Mouse (Mus musculus) left cerebral cortex, postnatal 36 days (tissue): Measurements from ENCODE around the gene Mfsd5. TPM values are rescaled to one million over a fixed set of nuclear protein-coding genes. Genes with fewer than 3 reads are reported as not detected.
A peak's percentile ranks its signal among the peaks of the same experiment; 100 is the strongest.

Experiments used
- DNase-seq, 2 experiments: peaks; one replicate each; pipeline ENCODE4 v3.0.0; 2021 to 2022; ENCODE audit warnings: low spot score in 2 of 2, mixed read lengths in 1 of 2
- intact Hi-C: fragments of 180-260 bp; cut with DNase I; formaldehyde crosslinking; loops from one replicate; pipeline ENCODE4 v1.15.1; 2025
- total RNA-seq, 2 experiments: library from RNA; stranded (reverse); gene quantifications; 2 replicates each; pipeline ENCODE4 v1.2.3; 2021

Gene Mfsd5
- 10 to 100 TPM; 40.9 to 43.9 TPM for total RNA-seq

DNA sequence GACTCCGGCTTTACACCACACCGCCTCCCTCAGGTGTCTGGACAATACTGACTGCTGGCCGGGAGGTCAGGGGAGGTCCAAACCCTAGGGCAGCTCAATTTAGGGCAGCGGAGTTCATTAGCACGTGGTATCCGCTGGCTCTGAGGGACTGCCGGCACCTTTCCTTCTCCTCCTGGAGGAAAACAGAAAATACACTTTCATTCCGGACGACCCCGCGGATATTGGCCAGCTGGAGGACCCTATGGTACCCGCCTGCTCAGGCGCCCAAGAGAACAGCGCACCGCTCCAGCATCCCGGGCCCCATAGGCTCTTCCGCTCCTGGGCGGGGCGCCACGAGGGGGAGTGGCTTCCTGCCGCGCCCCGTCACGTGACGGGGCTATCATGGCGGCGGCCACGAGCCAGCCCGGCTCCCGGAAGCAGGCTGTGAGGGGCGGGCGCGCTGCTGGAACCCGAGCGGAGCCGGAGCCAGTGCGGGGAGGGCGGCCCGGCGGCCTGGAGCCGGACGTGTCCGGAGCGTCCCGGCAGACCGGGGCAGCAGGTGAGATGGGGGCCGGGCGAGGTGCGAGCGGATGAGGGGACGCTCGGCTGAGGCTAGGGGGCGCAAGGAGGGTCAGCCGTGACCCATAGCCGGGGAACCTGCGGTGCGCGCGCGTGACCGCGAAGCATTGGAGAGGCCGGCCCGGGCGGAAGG is at the start of gene Mfsd5:
TSS of gene Mfsd5 (plus strand) at position 363 of the 691 bp plus-strand sequence.
- intact Hi-C loops, result loop anchor here (2.0 kb wide), 1 partner anchor 32 kb away; no protein-coding TSS in a partner anchor
- peak; percentile 87 to 88 for DNase-seq

DNA sequence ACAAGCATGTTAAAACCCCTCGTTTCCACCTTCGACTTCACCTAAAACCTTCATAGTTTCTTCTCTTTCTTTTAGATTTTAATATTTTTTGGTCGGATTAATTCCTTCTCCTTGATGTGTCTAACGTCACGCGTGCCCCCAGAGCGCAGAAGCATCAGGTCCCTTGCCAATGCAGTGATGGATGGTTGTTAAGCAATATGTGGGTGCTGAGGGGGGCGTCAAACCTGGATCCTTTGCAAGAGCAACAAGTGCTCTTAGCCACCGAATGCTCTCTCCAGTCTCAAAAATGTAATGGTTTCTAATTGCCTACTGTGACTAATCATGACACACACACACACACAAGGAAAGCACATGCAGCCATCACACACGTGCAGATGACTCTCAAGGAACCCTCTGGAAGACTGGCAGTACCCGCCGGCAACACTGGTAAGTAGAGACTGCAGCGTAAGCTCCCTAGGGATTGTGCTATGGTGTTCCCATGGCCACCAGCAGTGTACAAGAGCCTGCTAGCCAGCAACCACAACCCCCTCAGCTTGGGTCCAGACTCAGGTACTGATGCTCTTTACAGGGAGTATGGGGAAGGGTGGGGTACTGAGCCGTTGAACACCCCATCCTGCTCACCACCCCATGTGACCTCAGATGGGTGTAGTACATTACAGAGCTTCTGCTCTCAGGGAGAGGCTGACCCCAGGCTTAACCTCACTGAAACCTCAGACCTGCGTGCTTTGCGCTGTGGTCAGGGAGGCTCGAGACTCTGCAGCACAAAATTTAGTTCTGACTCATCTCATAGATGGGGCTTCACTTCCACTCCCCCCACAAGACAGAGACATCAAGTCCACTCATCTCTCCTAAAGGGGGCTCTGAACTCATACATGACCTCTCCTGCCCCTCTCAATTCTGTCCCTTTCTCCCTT is 48.6 kb upstream of the Mfsd5 start:
- no peak for DNase-seq
- intact Hi-C loops, result no loop called here

DNA sequence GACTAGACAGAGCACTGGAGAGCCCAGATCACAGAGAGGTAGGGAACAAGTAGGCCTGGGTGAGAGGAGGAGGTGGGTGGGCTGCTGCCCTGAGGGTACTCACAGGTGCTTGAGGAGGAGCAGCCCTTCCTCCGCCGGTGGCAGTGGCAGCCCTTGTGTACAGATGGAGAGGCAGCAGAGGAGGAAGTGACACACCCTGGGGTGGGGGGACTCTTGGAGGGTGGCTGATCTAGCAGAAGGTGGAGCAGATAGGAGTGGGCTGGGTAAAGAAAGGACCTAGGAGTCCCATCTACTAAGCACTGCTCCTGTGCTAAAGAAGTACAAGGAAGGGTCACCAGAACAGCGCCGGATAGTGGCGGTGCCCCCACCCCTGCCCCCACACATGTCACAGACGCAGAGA is 47.5 kb upstream of the Mfsd5 start, which contains the start of gene Itgb7:
TSS of gene Itgb7 (minus strand) at position 197 of the 400 bp plus-strand sequence.
- no peak for DNase-seq
- intact Hi-C loops, result no loop called here

DNA sequence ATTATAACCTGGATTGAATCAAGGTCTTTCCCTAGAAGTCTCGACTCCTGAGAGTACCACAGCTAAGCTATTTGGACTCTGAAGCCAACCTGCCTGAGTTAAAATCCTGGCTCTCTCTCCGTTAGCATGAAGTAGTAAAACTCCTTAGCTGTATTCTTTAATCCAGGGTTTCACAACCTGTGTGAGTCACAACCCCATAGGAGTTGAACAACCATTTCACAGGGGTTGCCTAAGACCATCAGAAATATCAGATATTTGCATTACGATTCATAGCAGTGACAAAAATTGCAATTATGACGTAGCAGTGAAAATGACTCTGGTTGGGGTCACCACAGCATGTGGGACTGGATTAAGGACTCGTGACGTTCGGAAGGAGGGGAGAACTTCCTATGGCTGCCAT is 46.5 kb upstream of the Mfsd5 start:
- intact Hi-C loops, result no loop called here
- DNase-seq, result no peak

DNA sequence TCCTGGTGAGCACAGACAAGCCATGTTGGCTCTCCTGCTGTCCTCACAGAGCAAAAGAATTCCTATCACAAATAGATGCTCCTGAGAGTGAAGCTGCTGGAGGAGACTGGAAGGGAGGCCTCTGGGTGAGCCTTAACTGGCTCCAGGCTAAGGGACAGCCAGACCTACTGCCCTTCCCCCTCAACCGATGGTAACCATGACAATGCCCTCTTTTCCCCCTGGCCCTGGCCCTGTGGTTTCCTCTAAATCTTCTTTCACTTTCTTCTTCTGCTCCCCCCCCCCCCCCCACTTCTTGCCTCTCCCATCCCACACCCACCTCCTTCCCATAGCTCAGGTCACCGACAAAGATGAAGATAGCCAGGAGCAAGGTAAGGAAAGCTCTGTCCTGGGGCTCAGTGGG is 45.4 kb upstream of the Mfsd5 start:
- DNase-seq, result no peak
- intact Hi-C loops, result no loop called here

DNA sequence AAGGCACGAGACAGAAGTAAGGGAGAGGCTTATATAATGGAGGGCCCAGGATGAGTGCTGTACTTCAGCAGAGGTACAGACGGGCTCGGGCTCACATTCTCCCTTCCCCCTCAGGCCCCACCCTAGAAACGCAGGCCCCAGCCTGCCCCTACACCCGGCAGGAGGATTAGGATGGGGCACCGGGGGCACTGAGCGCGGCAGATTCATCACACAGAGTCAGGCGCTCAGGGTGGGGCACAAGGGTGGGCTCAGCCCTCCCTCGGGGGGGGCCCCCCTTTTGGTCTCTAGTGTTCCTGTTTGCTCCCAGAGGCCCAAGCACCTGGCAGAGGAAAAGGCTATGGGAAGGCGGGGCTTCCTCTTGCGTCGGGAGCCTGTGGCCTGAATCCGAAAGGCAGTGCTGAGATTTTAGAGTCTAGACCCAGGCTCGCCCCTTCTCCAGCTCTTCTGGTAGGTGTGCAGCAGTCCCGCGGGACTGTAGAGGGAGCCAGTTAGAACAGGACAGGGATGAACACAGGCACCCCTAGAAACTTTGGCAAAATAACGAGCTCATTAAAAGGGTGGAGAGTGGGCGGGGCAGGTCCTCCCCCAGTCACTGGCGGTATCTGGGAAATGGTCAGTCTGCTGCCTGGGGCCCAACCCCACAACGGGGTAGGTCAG is 43.8 kb upstream of the Mfsd5 start:
- DNase-seq, result no peak
- intact Hi-C loops, result loop anchor here (5.0 kb wide), 1 partner anchor 82 kb away; no protein-coding TSS in a partner anchor

DNA sequence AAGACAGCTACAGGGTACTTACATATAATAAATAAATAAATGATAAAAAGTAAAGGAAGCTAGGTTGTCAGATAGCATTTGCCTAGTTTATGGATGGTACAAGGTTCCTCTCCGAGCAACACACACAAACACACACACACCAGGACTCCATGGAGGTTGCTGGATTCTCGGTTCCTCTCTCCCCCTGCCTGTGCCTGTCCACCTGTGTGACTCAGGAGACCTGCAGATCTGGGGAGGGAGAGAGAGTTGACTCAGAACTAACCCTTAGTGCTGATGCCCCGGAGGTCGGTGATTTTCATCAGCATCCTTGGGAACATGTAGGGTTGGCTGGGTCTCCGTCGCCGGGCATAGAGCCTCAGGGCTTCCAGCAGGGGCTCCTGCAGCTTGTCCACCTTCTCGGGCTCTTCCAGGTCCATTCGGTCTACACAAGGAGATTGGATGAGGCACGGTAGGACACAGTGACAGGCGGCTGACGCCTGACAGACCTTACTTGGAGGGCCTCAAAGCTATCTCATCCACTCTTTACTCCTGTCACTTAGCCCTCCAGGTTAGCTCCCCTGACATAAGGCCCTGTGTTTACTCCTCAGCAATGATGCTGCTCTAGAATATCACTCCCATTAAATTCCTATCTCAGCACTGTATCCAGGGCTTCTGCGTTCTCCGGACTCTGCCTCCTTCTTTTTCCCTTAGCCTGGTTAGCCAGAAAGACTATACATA is 40.6 kb upstream of the Mfsd5 start:
- DNase-seq, result no peak
- intact Hi-C loops, result loop anchor here (5.0 kb wide), 1 partner anchor 79 kb away; no protein-coding TSS in a partner anchor

DNA sequence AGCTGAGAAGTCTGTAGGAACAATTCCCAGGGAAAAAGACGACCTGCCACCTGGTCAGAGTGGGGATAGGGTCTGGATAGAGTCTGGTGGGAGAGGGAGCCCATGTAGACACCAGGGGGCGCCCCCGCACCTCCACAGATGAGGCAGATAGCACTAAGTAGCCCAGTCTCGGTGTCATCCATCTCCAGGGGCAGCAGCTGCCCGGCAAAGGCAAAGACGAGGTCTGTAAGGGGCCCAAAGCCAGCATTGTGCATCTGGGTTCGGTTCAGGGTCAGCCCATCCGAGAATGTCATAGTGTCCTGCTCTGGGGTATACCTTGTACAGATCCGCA is 40.0 kb upstream of the Mfsd5 start:
- intact Hi-C loops, result loop anchor here (5.0 kb wide), 1 partner anchor 78 kb away; no protein-coding TSS in a partner anchor
- DNase-seq, result peak; percentile 62 to 65

DNA sequence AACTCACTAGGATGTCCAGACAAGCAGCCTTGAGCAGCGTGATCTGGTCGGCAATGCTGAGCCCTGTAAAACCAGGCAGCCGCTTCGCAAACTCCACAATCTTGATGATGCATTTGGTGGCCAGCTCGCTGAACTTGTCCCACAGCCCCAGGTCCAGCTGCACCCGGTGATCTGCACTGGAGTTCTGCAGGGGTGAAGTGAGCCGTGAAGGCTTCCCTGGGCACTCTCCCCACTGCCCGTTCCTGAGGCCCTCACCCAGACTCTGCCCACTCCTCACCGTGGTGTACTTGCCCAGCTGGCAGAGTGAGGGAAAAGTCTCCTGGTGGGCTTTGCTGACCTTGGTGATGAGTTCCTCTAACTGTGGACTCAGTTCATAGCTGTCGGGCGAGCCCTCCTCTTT is 39.4 kb upstream of the Mfsd5 start:
- no peak for DNase-seq
- intact Hi-C loops, result loop anchor here (5.0 kb wide), 1 partner anchor 77 kb away; no protein-coding TSS in a partner anchor

DNA sequence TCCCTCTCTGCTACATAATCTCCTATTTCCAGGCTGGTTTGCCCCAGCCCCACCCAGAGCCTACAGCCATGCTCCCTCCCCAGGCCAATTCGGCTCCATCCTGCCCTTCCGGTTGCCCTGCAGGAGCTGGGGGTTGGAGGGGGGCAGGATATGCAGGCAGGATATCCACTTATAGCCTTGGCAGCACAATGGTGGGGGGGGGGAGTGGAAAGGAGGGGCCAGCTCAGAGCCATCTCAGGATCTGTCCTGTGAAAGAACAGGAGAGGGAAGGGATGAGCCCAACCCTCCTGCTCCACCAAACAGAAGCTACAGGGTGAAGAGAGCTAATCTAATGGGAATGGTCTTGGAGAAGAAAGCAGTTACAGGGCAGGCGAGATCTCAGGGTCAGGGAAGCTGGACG is 38.6 kb upstream of the Mfsd5 start:
- no peak for DNase-seq
- intact Hi-C loops, result no loop called here

DNA sequence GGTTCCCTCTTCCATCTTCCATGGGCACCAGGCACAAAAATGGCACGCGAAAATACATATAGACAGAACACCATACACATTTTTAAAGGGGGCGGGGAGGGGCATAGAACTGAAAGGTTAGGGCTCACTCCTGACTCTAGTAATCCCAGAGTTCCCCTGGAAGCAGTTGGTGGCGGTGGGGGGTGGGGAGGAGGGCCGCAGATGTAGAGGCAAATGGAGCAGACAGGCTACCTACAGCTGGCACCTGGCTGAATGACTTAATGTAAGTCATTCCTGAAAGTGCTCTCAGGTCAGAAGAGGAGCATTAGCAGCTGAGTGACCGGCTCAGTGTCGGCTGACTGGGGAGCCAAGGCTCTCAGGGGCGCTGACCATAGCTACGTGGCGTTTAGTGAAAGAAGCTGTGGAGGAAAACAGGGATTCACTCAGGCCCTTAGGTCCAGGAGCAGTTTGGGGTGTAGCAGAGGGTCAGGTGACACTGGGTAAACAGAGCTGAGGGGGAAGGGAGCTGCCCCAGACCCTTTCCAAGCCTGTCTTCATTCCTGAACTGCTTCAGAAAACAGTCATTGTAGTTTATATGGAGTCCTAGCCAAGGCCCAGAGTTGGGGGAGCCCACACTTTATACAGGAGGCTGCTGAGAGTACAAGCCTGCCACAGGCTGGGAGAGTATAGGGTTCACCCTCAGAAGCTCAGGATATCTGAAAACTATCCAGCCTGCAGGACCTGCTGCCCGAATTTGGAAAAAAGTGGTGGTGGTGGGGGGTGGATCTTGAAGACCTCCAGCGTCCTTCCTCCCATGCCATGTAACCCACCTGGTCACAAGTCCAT is 36.6 kb upstream of the Mfsd5 start:
- intact Hi-C loops, result no loop called here
- no peak for DNase-seq

DNA sequence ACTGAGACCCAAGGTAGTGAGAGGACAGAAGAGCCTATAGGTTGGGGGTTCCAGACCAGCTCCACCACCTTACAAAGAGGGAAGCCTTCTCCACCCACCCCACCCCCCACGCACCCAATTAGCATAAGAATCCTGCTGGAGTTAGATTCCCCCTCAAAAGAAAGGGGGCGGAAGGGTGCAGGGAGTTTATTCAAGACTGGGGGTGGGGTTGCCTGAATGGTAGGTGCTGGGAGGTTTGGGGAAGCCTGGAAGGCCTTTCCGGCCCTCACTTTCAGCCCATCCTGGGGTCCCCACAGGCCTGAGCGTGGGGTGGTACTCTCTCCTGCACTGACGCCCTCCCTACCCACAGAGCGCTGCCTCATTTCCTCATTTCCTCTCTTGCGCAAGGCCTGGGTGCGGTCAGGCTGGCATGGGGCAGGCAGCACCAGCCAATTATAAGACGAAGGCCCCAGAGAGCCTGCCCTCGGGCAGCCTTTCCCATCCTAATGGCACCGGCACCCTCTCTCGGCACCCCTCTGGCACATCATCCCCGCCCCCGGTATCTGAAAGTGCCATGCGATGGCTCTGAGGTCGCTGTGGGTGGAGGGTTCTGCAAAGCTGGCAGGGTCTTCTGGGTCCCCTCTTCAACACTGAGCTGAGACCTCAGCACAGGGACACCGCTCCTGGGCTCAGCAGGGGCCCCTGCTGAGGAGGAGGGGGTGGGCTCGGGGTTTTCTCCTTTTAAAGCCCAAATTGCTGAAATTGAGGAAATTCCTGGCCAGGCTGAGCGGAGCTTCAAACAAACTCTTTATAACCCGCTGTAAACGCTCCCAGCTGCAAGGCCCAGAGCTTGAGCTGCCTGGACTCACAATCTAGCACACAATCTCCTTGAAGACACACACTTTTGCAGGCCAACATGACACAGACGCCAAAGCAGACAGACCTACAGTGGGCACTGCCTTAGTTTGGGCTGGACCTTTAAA is 35.7 kb upstream of the Mfsd5 start:
- DNase-seq, result no peak
- intact Hi-C loops, result no loop called here

DNA sequence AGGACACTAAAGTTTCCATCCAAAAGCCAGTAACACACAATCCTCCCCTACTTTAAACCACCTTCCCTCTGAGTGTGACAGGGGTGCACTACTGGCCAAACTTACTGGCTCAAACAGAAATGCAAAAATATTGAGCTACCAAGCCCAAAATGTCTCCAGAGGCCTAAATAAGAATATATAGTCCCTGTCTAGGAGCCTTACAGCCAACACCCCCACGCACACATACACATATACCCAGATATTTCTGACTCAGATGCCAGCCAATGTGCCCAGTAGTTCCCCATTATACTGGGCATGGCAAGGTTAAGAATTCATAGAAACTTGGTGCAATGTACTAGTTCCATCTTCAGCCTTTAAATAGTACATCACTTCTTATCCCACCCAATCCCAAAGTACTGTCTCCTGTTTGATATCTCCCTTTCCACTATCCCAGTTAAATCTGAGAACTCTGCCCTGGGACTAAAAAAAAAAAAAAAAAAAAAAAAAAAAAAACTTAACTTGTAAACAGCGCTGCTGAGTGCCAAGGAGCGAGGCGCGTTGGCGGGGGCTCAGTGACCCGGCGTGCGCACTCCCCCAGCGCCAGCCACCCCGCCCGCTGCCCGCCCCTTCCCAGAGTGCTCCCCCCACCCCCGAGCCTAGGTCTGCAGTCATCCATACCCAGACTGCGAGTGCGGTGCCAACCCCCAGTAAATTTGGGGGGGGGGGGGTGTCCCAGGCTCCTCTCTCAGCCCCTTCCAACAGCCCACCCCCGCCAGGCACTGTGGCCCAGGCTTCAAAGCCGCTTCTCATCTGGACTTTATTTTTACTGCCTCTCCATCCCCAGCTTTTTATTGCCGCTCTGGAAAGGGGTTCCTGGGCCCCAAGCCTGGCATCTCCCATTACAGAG is 34.7 kb upstream of the Mfsd5 start:
- no peak for DNase-seq
- intact Hi-C loops, result no loop called here

DNA sequence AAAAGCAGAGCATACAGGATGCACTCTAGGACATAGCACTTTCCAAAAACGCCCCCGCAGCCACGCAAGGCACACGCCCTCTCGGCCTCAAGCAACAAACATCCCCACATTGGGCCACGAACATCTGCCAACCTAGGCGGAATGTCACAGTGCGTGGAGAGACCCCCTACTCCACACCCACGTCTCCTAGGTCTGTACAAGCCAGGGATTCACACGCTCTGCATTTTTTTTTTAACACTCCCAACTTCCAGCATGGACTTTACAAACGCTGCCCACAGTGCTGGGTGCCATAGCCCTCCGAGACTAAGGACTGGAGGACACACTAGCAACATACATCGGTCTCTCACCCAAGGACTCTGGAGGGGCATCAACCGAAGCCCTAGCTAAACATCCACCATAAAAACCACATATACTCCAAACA is 33.8 kb upstream of the Mfsd5 start:
- intact Hi-C loops, result no loop called here
- DNase-seq, result no peak

DNA sequence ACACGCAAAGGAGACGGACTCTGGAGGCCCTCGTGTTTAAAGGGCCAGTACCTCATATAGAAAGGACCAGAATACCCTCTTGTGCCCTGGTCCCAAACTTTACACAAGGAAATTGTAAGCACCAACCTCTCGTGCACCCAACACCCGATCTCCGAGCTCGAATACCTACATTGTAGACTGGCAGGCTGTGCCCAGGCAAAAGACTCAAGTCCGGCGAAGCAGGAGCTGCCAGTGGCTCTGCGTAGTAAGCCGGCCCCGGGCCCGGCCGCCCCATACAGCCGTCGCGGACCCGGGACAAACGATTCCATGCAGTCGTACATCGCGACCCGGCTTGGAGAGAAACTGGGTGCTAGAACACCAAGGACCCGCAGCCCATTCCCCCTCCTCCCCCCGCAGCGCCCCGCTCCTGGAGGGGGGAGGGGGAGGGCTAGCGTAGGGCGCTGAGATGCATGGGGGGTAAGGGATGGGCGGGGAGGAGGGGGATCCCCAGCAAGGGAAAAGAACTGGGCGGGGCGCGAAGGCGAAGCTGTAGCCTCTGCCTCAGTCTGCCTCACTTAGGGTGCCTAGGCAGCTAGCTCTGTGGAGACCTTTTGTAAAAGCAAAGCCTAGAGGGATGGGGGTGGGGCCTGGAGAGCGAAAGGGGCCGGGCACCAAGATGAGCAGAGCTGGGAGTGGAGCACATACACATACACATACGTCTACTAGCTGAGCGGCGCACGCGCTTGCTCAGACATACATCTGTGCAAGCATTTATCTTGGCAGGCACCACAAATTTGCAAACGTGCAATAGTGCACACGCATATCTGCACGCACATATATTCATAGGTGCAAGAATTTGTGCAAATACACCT is 33.1 kb upstream of the Mfsd5 start:
- intact Hi-C loops, result loop anchor here (2.0 kb wide), 1 partner anchor 33 kb away; the partner anchor contains the start of gene Mfsd5
- peak; percentile 72 to 76 for DNase-seq

DNA sequence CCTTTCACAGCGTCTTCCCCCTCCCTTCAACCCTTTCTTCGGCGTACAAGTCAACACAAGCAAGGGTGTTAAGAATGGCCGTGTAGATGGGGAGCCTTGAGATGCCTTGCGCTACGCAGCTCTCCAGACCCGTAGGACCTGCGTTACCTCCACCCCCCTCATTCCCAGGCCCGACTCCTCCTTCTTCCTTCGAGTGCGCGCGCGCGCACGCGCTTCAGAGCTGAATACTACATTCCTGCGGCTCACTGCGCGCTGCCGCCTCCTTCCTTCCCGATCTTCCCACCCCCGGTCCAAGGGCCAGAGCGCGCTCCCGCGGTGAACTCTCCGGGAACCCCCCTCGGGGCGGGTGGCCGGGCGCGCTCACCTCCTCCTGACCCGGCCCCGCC is 32.4 kb upstream of the Mfsd5 start:
- DNase-seq, result peak; percentile 87 to 88
- intact Hi-C loops, result loop anchor here (2.0 kb wide), 1 partner anchor 32 kb away; the partner anchor contains the start of gene Mfsd5
